Mouse (Mus musculus) stomach, postnatal 0 days (tissue): ENCODE measurements around the gene Tcta. TPM values are rescaled to one million over a fixed set of nuclear protein-coding genes. Genes with fewer than 3 reads are reported as not detected.

Source experiments
- ATAC-seq: fragments of 200-750 bp; cut with Nextera tagmentation; 2 replicates; pipeline ENCODE4 v1.8.0; 2017; ENCODE audit not compliant: low FRiP score, low TSS enrichment
- DNase-seq: peaks from one replicate; pipeline ENCODE4 v3.0.0-alpha.2; 2016; ENCODE audit warnings: low spot score
- H3K27ac ChIP-seq: fragments of 300-500 bp; sonication (generic); replicated peaks from 2 replicates; pipeline ENCODE4 v1.5.1; 2014; ENCODE audit warnings: mild to moderate bottlenecking, control low read depth
- H3K27me3 ChIP-seq: fragments of 300-500 bp; sonication (generic); 2 replicates; pipeline ENCODE4 v1.6.1; 2014; ENCODE audit warnings: low read length; ENCODE audit not compliant: control insufficient read depth, insufficient read depth
- H3K36me3 ChIP-seq: fragments of 300-500 bp; sonication (generic); 2 replicates; pipeline ENCODE4 v1.6.1; 2014; ENCODE audit warnings: low read length, mixed read lengths; ENCODE audit not compliant: control insufficient read depth, insufficient read depth
- H3K4me1 ChIP-seq: fragments of 300-500 bp; sonication (generic); replicated peaks from 2 replicates; pipeline ENCODE4 v1.6.1; 2014; ENCODE audit warnings: antibody characterized with exemption; ENCODE audit not compliant: control insufficient read depth, insufficient read depth
- H3K4me2 ChIP-seq: fragments of 300-500 bp; sonication (generic); replicated peaks from 2 replicates; pipeline ENCODE4 v1.6.1; 2014; ENCODE audit warnings: low read depth, mild to moderate bottlenecking, control low read depth, moderate library complexity
- H3K4me3 ChIP-seq: fragments of 300-500 bp; sonication (generic); 2 replicates; pipeline ENCODE4 v1.5.1; 2014; ENCODE audit warnings: low read depth, low read length, control low read depth
- H3K9ac ChIP-seq: fragments of 300-500 bp; sonication (generic); 2 replicates; pipeline ENCODE4 v1.6.1; 2014; ENCODE audit warnings: mild to moderate bottlenecking, low read length, control low read depth, mixed read lengths
- H3K9me3 ChIP-seq: fragments of 300-500 bp; sonication (generic); 2 replicates; pipeline ENCODE4 v1.6.1; 2016; ENCODE audit warnings: low read length; ENCODE audit not compliant: control insufficient read depth
- CTCF ChIP-seq: IDR thresholded peaks from 2 replicates; pipeline ENCODE4 v1.5.1; 2016; ENCODE audit warnings: antibody characterized with exemption, low read depth, mild to moderate bottlenecking, moderate library complexity
- EP300 ChIP-seq: optimal IDR thresholded peaks from 2 replicates; pipeline ENCODE3; 2016; ENCODE audit warnings: antibody characterized with exemption
- WGBS: fragments of 180-500 bp; shearing (Covaris S2); extraction: QIAGEN DNeasy Blood & Tissue Kit; methylation state at CpG from one replicate; pipeline ENCODE4 v1.1.7; 2014; 5-methylcytosine and 5-hydroxymethylcytosine counted together
- polyA plus RNA-seq: library from polyadenylated mRNA; unstranded; fragments of >200 nt; fragmentation: Nextera tagmentation; extraction: Ambion mirVana; gene quantifications from 2 replicates; pipeline ENCODE4 v1.2.1, GENCODE M21; 2015

Tcta gene
- polyA plus RNA-seq, 1 experiment from 2014 or later, result 58.2 TPM

DNA sequence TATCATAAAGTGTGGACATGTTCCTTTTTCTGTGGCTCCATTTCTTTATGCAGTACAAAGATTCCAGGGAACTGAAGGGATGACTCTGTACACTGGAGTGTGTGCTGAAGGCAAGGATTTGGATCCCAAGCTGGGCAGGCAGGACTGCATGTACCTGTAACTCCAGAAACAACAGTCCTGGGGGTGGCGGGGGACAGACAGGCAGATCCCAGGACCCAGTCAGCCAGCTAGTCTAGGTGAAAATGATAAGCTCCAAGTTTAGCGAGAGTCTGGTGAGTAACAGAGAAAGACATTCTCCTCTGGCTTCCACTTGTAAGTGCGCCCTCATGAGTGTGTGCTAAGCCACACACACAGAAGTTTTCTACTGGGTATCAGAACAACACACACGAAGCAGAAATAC, 45.4 kb downstream of the Tcta start:
- Histone ChIP-seq H3K9me3 (no peaks in the 10 kb centered on the region), H3K4me2 (no peak overlapping the region), H3K36me3 (no peaks in the 10 kb centered on the region), H3K9ac (no peak overlapping the region), H3K27ac (no peak overlapping the region), H3K4me1 (peaks cover 13% of the 10 kb centered on the region), H3K27me3 (no peaks in the 10 kb centered on the region), H3K4me3 (no peak overlapping the region)
- TF ChIP-seq CTCF (no peak), EP300 (no peak)
- no peak for ATAC-seq
- 78% methylated on average over 4 of the region's 4 CpGs for WGBS
- DNase-seq, result no peak

Other genes with a start within 250 kb of the Tcta start
- gene Mst1, start 225.7 kb downstream of the Tcta start, polyA plus RNA-seq, result 4.4 and 4.8 TPM in 2 replicates
- 13.8 and 15.7 TPM in 2 replicates for gene Rnf123, start 222.8 kb downstream of the Tcta start, polyA plus RNA-seq
- 35.4 and 38.4 TPM in 2 replicates for gene Apeh, start 211.6 kb downstream of the Tcta start, polyA plus RNA-seq
- gene Bsn, start 115.8 kb downstream of the Tcta start, polyA plus RNA-seq, result 1.6 and 2.0 TPM in 2 replicates
- 52.7 and 59.2 TPM in 2 replicates for gene Dag1, start 42.2 kb downstream of the Tcta start, polyA plus RNA-seq
- gene Nicn1, start 15.7 kb downstream of the Tcta start, polyA plus RNA-seq, result 17.3 and 20.3 TPM in 2 replicates
- 10.5 and 11.6 TPM in 2 replicates for gene Amt, start 9.3 kb downstream of the Tcta start, polyA plus RNA-seq
- gene Rhoa, start within 50 bp of the Tcta start, polyA plus RNA-seq, result 363 and 370 TPM in 2 replicates
- gene Gpx1, start 32.7 kb upstream of the Tcta start, polyA plus RNA-seq, result 1,072 and 1,116 TPM in 2 replicates
- 56.8 and 59.6 TPM in 2 replicates for gene Usp4, start 41.7 kb upstream of the Tcta start, polyA plus RNA-seq
- 0.17 and 0.21 TPM in 2 replicates for gene 1700102P08Rik, start 86.6 kb upstream of the Tcta start, polyA plus RNA-seq
- 0.39 and 0.41 TPM in 2 replicates for gene Ccdc36, start 122.3 kb upstream of the Tcta start, polyA plus RNA-seq
- gene BC048562, start 130.3 kb upstream of the Tcta start, polyA plus RNA-seq, result not detected in 2 replicates
- gene Ccdc71, start 154.4 kb upstream of the Tcta start, polyA plus RNA-seq, result 29.7 and 32.2 TPM in 2 replicates
- 37.2 and 46.7 TPM in 2 replicates for gene Klhdc8b, start 155.4 kb upstream of the Tcta start, polyA plus RNA-seq
- 19.2 and 21.8 TPM in 2 replicates for gene Lamb2, start 173.6 kb upstream of the Tcta start, polyA plus RNA-seq
- gene Usp19, start 184.4 kb upstream of the Tcta start, polyA plus RNA-seq, result 22.2 and 22.7 TPM in 2 replicates
- gene Qars, start 201.5 kb upstream of the Tcta start, polyA plus RNA-seq, result 66.4 and 70.6 TPM in 2 replicates
- gene Qrich1, start 210.6 kb upstream of the Tcta start, polyA plus RNA-seq, result 47.7 and 50.5 TPM in 2 replicates